Comparison of ENCODE assay signal across 3 mouse cellular contexts in genomic region chr11:102702206-102702605, GRCm38 (mm10).
DNase-seq lines count a peak whose midpoint lies in the region.

No protein-coding gene starts in this region.

- DNase-seq in ES-CJ7 (ENCODE audit: low read depth, low spot score) (peak; percentile 37), R1 (ENCODE audit: low read depth, low spot score) (peak; percentile 74), ZHBTc4 (ENCODE audit: low read depth, low spot score) (peak; percentile 86)
